In genomic region chr16:30511563-30512340, GRCm38 (mm10) we compare ENCODE assay signal across 9 mouse cellular contexts. TPM values are rescaled to one million over a fixed set of nuclear protein-coding genes. Genes with fewer than 3 reads are reported as not detected.
A peak's percentile ranks its signal among the peaks of the same experiment; 100 is the strongest.
DNase-seq lines count a peak whose midpoint lies in the region; ATAC-seq and TF ChIP-seq lines count a peak whose summit lies in the region.
"Had no signal": no experiment of that assay in that cellular context is flagged by ENCODE, and none has a peak within 500 bp of the region (broad histone marks: within the 10 kb centered on the region; RNA-seq: fewer than 3 reads in every experiment).

No protein-coding gene starts in this region.

- TF ChIP-seq RAD21 in MEL (IDR thresholded peaks at IDR 0.05; ENCODE audit: low read depth, low read length), result no peak; the same call in none of the 2 replicates

- intact Hi-C loops in heart, postnatal 36 days (cut with DNase I), result no loop called here

- peak overlapping the region; percentile 94 to 97 for H3K27ac ChIP-seq in heart, embryonic 14.5 days (replicated peaks in 1 of 2; ENCODE audit: control insufficient read depth in 1 of 2, insufficient read depth in 1 of 2, low read depth in 2 of 2, low read length in 2 of 2)
- peak overlapping the region; percentile 79 for H3K27ac ChIP-seq in MEL (ENCODE audit: control insufficient read depth, low read depth, low read length)
- H3K27ac ChIP-seq in hindbrain, embryonic 13.5 days, result peak overlapping the region; percentile 95
- H3K27ac ChIP-seq in midbrain, embryonic 10.5 days (replicated peaks), result peak overlapping the region; percentile 90

- DNase-seq in heart, postnatal 36 days, result no peak
- peak; percentile 86 for DNase-seq in MEL (ENCODE audit: low read depth, low spot score)
- DNase-seq in midbrain, embryonic 10.5 days (ENCODE audit: low spot score), result no peak
- DNase-seq in frontal cortex, postnatal 36 days (ENCODE audit: low spot score in 2 of 2), result no peak
- DNase-seq in thymus, postnatal 25 days, result no peak
- DNase-seq: left cerebral cortex, postnatal 4 days had no signal

- peak; percentile 19 to 49; a peak in 2 of 4 replicates for TF ChIP-seq POLR2A in MEL (IDR thresholded peaks at IDR 0.05; ENCODE audit: control insufficient read depth in 1 of 2, insufficient read depth in 1 of 2, low read depth in 1 of 2, low read length in 2 of 2, poor library complexity in 1 of 2)

- no peak for TF ChIP-seq CTCF in MEL (IDR thresholded peaks at IDR 0.05 in 2 of 3, conservative IDR thresholded peaks at IDR 0.05 in 1 of 3; ENCODE audit: control insufficient read depth in 1 of 3, insufficient read depth in 1 of 3, low read depth in 2 of 3, low read length in 3 of 3, poor library complexity in 1 of 3, severe bottlenecking in 1 of 3)

- WGBS in heart, embryonic 14.5 days, result 83% methylated on average over 13 of the region's 13 CpGs
- WGBS in hindbrain, embryonic 13.5 days, result 84% methylated on average over 13 of the region's 13 CpGs
- WGBS in midbrain, embryonic 10.5 days, result 86% methylated on average over 13 of the region's 13 CpGs

- H3K4me1 ChIP-seq in heart, embryonic 14.5 days (ENCODE audit: control insufficient read depth in 2 of 2, insufficient read depth in 2 of 2, low read length in 2 of 2), result peaks cover 32 to 45% of the 10 kb centered on the region in 2 experiments
- H3K4me1 ChIP-seq in MEL (ENCODE audit: control insufficient read depth in 1 of 2, insufficient read depth in 2 of 2, low read length in 2 of 2), result peaks cover 0 to 21% of the 10 kb centered on the region in 2 experiments; a peak in 2 of 4 replicates
- peaks cover 36% of the 10 kb centered on the region for H3K4me1 ChIP-seq in hindbrain, embryonic 13.5 days (replicated peaks)
- H3K4me1 ChIP-seq in midbrain, embryonic 10.5 days, result peaks cover 25% of the 10 kb centered on the region

- peak overlapping the region; percentile 89 for H3K9ac ChIP-seq in heart, embryonic 14.5 days (ENCODE audit: low read length)
- H3K9ac ChIP-seq in MEL (ENCODE audit: control insufficient read depth, low read depth, low read length, poor library complexity, severe bottlenecking), result peak overlapping the region; percentile 79
- peak overlapping the region; percentile 85 for H3K9ac ChIP-seq in hindbrain, embryonic 13.5 days

- peak in 1 of 2 experiments; percentile 17; a peak in 2 of 4 replicates for TF ChIP-seq EP300 in MEL (IDR thresholded peaks at IDR 0.05; ENCODE audit: low read depth in 1 of 2, low read length in 2 of 2)

- ATAC-seq in heart, embryonic 14.5 days (ENCODE audit: insufficient number of reproducible peaks, insufficient read depth, low FRiP score, low read depth), result no peak
- no peak for ATAC-seq in hindbrain, embryonic 13.5 days (ENCODE audit: low FRiP score)
- ATAC-seq in erythroid progenitor cell, adult 5-6 weeks (replicated peaks; ENCODE audit: low FRiP score, poor library complexity, severe bottlenecking), result no peak

- peak overlapping the region in 1 of 2 experiments; percentile 67; a peak in 3 of 4 replicates for H3K4me3 ChIP-seq in heart, embryonic 14.5 days (ENCODE audit: control insufficient read depth in 1 of 2, insufficient read depth in 1 of 2, low read depth in 1 of 2, low read length in 2 of 2)
- H3K4me3 ChIP-seq in MEL (ENCODE audit: control insufficient read depth in 1 of 2, insufficient read depth in 1 of 2, low read depth in 2 of 2, low read length in 2 of 2), result peak overlapping the region; percentile 68 to 79
- H3K4me3 ChIP-seq in hindbrain, embryonic 13.5 days, result peak overlapping the region; percentile 60
- peak overlapping the region; percentile 64 for H3K4me3 ChIP-seq in midbrain, embryonic 10.5 days

- peak overlapping the region; percentile 88 for H3K4me2 ChIP-seq in heart, embryonic 14.5 days (ENCODE audit: low read length)
- peak overlapping the region; percentile 56 for H3K4me2 ChIP-seq in hindbrain, embryonic 13.5 days

- peaks cover 3% of the 10 kb centered on the region for H3K9me3 ChIP-seq in heart, embryonic 14.5 days (ENCODE audit: control insufficient read depth, low read length)
- H3K9me3 ChIP-seq in MEL (replicated peaks; ENCODE audit: insufficient read depth, low read length), result no peaks in the 10 kb centered on the region
- no peaks in the 10 kb centered on the region for H3K9me3 ChIP-seq in hindbrain, embryonic 13.5 days
- H3K9me3 ChIP-seq in midbrain, embryonic 10.5 days (replicated peaks), result no peaks in the 10 kb centered on the region

- H3K79me2 ChIP-seq in MEL (ENCODE audit: control insufficient read depth, insufficient read depth, low read length, poor library complexity), result peaks cover 8% of the 10 kb centered on the region; the same call in 1 of the 2 replicates

- peaks cover 12% of the 10 kb centered on the region; the same call in 1 of the 2 replicates for H3K36me3 ChIP-seq in heart, embryonic 14.5 days (ENCODE audit: control insufficient read depth, insufficient read depth, low read length)
- peaks cover 0 to 20% of the 10 kb centered on the region in 2 experiments; a peak in 2 of 4 replicates for H3K36me3 ChIP-seq in MEL (ENCODE audit: control insufficient read depth in 1 of 2, insufficient read depth in 2 of 2, low read length in 2 of 2)
- H3K36me3 ChIP-seq in hindbrain, embryonic 13.5 days, result peaks cover 22% of the 10 kb centered on the region
- peaks cover 25% of the 10 kb centered on the region for H3K36me3 ChIP-seq in midbrain, embryonic 10.5 days

- H3K27me3 ChIP-seq in heart, embryonic 14.5 days (ENCODE audit: control insufficient read depth, insufficient read depth, low read length), result peaks cover 7% of the 10 kb centered on the region
- no peaks in the 10 kb centered on the region for H3K27me3 ChIP-seq in MEL (ENCODE audit: control insufficient read depth in 1 of 2, insufficient read depth in 2 of 2, low read length in 2 of 2)
- no peaks in the 10 kb centered on the region for H3K27me3 ChIP-seq in hindbrain, embryonic 13.5 days
- peaks cover 10% of the 10 kb centered on the region for H3K27me3 ChIP-seq in midbrain, embryonic 10.5 days (ENCODE audit: low read depth, poor library complexity, severe bottlenecking)

TF ChIP-seq in MEL, 35 proteins besides CTCF, POLR2A, EP300 and RAD21 (continues in another document):
- TF ChIP-seq GABPA (IDR thresholded peaks at IDR 0.05; ENCODE audit: low read depth, low read length) (no peak), TBP (IDR thresholded peaks at IDR 0.05; ENCODE audit: low read depth, low read length) (no peak), JUND (IDR thresholded peaks at IDR 0.05; ENCODE audit: low read depth, low read length) (no peak), ZC3H11A (IDR thresholded peaks at IDR 0.05; ENCODE audit: low read depth, low read length) (no peak), GATA1 (IDR thresholded peaks at IDR 0.05; ENCODE audit: low read depth, low read length) (no peak), MAZ (IDR thresholded peaks at IDR 0.05; ENCODE audit: low read depth, low read length) (no peak), RCOR1 (IDR thresholded peaks at IDR 0.05; ENCODE audit: low read depth, low read length) (no peak; the same call in 1 of the 2 replicates), HCFC1 (IDR thresholded peaks at IDR 0.05; ENCODE audit: low read depth, low read length) (no peak), MYC (IDR thresholded peaks at IDR 0.05; ENCODE audit: low read depth, low read length) (no peak), USF2 (IDR thresholded peaks at IDR 0.05; ENCODE audit: borderline replicate concordance in 1 of 2, insufficient read depth in 1 of 2, low read depth in 1 of 2, low read length in 2 of 2) (no peak), SMC3 (IDR thresholded peaks at IDR 0.05; ENCODE audit: low read depth, low read length) (peak; percentile 18), MYB (IDR thresholded peaks at IDR 0.05; ENCODE audit: low read depth, low read length) (no peak), ZNF384 (IDR thresholded peaks at IDR 0.05; ENCODE audit: low read depth, low read length) (no peak), MAX (IDR thresholded peaks at IDR 0.05; ENCODE audit: low read length) (no peak), BHLHE40 (IDR thresholded peaks at IDR 0.05; ENCODE audit: borderline replicate concordance, low read depth, low read length) (no peak), E2F4 (IDR thresholded peaks at IDR 0.05; ENCODE audit: borderline replicate concordance, low read depth, low read length) (no peak), ZKSCAN1 (IDR thresholded peaks at IDR 0.05; ENCODE audit: low read depth, low read length) (no peak), SIN3A (IDR thresholded peaks at IDR 0.05; ENCODE audit: low read length) (peak; percentile 51; the same call in 1 of the 2 replicates), ZMIZ1 (IDR thresholded peaks at IDR 0.05; ENCODE audit: low read depth, low read length) (no peak; the same call in 1 of the 2 replicates), CHD2 (IDR thresholded peaks at IDR 0.05; ENCODE audit: low read length) (no peak), KAT2A (conservative IDR thresholded peaks at IDR 0.05; ENCODE audit: low read depth, low read length) (no peak), ELF1 (IDR thresholded peaks at IDR 0.05; ENCODE audit: low read depth, low read length) (peak; percentile 36; the same call in 1 of the 2 replicates), POLR2AphosphoS5 (IDR thresholded peaks at IDR 0.05; ENCODE audit: borderline replicate concordance, low read depth, low read length) (no peak), MAFK (IDR thresholded peaks at IDR 0.05; ENCODE audit: borderline replicate concordance, low read depth, low read length) (peak; percentile 84), ETS1 (IDR thresholded peaks at IDR 0.05; ENCODE audit: low read depth, low read length) (peak; percentile 55), UBTF (IDR thresholded peaks at IDR 0.05; ENCODE audit: borderline replicate concordance, insufficient read depth, low read depth, low read length) (0 out of 2 replicates have a peak, but pooled peaks have one; percentile 36), TAL1 (IDR thresholded peaks at IDR 0.05; ENCODE audit: low read length) (no peak), NRF1 (IDR thresholded peaks at IDR 0.05; ENCODE audit: insufficient read depth, low read depth, low read length, poor library complexity, severe bottlenecking) (no peak)

RNA-seq across cellular contexts. Expression of gene Tmem44, which starts 38.9 kb away (rescaled TPM):
- polyA plus RNA-seq in heart, embryonic 14.5 days (2014; fragmentation: Nextera tagmentation; extraction: Ambion mirVana), result 24.2 and 24.3 TPM in 2 replicates
- total RNA-seq in heart, postnatal 36 days (2021), result 1 to 10 TPM; 5.1 to 8.5 TPM
- total RNA-seq in MEL (2012; rRNA removed), result 0.46 and 0.50 TPM in 2 replicates
- 1 to 10 TPM in 1 of 2 experiments, not detected in 1; 1.4 TPM for polyA plus RNA-seq in MEL (2012; ENCODE audit: insufficient read depth in 1 of 2, insufficient read length in 2 of 2, low read depth in 1 of 2, low replicate concordance in 2 of 2, missing spikeins in 1 of 2)
- 73.7 and 82.8 TPM in 2 replicates for polyA plus RNA-seq in hindbrain, embryonic 13.5 days (2015; fragmentation: Nextera tagmentation; extraction: Ambion mirVana)
- 21.6 and 33.2 TPM in 2 replicates for polyA plus RNA-seq in midbrain, embryonic 10.5 days (2016; fragmentation: Nextera tagmentation; extraction: Ambion mirVana)
- 0.42 TPM in 1 of 2 replicates, not detected in the other for total RNA-seq in erythroid progenitor cell, adult 5-6 weeks (2015; ENCODE audit: low replicate concordance)
- 5.3 TPM in 1 of 2 replicates, not detected in the other for total RNA-seq in erythroid progenitor cell, adult 5-6 weeks (2017; ENCODE audit: low replicate concordance)
